Mouse (Mus musculus): ENCODE measurements around the gene Adamts13. TPM values are rescaled to one million over a fixed set of nuclear protein-coding genes. Genes with fewer than 3 reads are reported as not detected.

The Adamts13 gene
- total and polyA plus RNA-seq, 3 experiments, result 0.13 to 0.17 TPM; not detected in 1

DNA sequence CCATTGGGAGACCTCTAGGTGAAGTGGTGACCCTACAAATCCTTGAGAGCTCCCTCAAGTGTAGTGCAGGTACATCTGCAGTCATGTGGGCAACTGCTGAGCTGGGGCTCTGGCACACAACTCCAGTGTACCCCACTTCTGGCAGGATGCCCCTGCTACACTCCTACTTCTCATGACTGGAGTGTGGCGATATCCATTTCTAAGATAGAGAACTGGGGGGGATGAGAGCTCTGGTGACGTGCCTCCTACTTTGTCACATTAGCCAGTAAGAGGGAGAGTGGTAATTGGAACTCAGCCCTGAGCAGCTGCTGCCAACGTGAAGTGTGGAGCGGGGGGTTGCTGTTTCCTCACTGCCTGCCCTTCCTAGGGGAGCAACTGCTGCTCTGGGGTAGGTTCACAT is 33.0 kb downstream of the Adamts13 start:
- dilution Hi-C loops (cut with MboI; ENCODE audit: extremely low pct_ligation_motif_present, extremely low pct_unique_long_range_greater_than_20kb, low sequenced_read_pairs), result no loop called here
- in situ Hi-C loops (cut with MboI; ENCODE audit: low pct_ligation_motif_present, low pct_unique_long_range_greater_than_20kb, low sequenced_read_pairs), result loop anchor here (5.0 kb wide), 1 partner anchor 34 kb away; the partner anchor contains the start of gene Adamts13
- no peak for TF ChIP-seq POLR2AphosphoS2 (IDR thresholded peaks at IDR 0.05; ENCODE audit: low read depth, low read length)
- TF ChIP-seq ZC3H11A (IDR thresholded peaks at IDR 0.05; ENCODE audit: low read depth, low read length), result no peak
- no peak for TF ChIP-seq HCFC1 (IDR thresholded peaks at IDR 0.05; ENCODE audit: low read depth, low read length)
- no peak for TF ChIP-seq CTCF (conservative IDR thresholded peaks at IDR 0.05 in 1 of 2, IDR thresholded peaks at IDR 0.05 in 1 of 2; ENCODE audit: low read depth in 2 of 2, low read length in 2 of 2)
- TF ChIP-seq KAT2A (IDR thresholded peaks at IDR 0.05; ENCODE audit: insufficient replicate concordance, low read length), result no peak
- TF ChIP-seq IRF4 (IDR thresholded peaks at IDR 0.05; ENCODE audit: low read depth, low read length), result no peak
- TF ChIP-seq MAZ (IDR thresholded peaks at IDR 0.05; ENCODE audit: low read depth, low read length), result no peak
- no peak for TF ChIP-seq USF2 (conservative IDR thresholded peaks at IDR 0.05; ENCODE audit: low read depth, low read length)
- no peak for DNase-seq (ENCODE audit: extremely low read depth)
- H3K36me3 ChIP-seq (replicated peaks in 1 of 2; ENCODE audit: control insufficient read depth in 1 of 2, insufficient read depth in 1 of 2, low read length in 1 of 2), result no peaks in the 10 kb centered on the region
- H3K79me2 ChIP-seq (replicated peaks; ENCODE audit: control insufficient read depth, extremely low read depth, insufficient read depth, poor library complexity, severe bottlenecking), result peaks cover 8% of the 10 kb centered on the region
- H3K4me3 ChIP-seq (replicated peaks in 1 of 3; ENCODE audit: low read depth in 2 of 3, low read length in 2 of 3, poor library complexity in 1 of 3), result no peak overlapping the region
- peaks cover 2% of the 10 kb centered on the region for H3K9me3 ChIP-seq (replicated peaks; ENCODE audit: low read length)
- peaks cover 19% of the 10 kb centered on the region for H3K27me3 ChIP-seq (replicated peaks)
- no peak overlapping the region for H3K9ac ChIP-seq (ENCODE audit: insufficient read depth, low read depth)
- H3K27ac ChIP-seq (ENCODE audit: insufficient read depth, low read depth), result no peak overlapping the region
- H3K4me2 ChIP-seq (ENCODE audit: insufficient read depth, low read depth, poor library complexity, severe bottlenecking), result no peak overlapping the region
- H3K4me1 ChIP-seq (ENCODE audit: control insufficient read depth in 1 of 2, insufficient read depth in 2 of 2), result peaks cover 10 to 17% of the 10 kb centered on the region in 2 experiments

DNA sequence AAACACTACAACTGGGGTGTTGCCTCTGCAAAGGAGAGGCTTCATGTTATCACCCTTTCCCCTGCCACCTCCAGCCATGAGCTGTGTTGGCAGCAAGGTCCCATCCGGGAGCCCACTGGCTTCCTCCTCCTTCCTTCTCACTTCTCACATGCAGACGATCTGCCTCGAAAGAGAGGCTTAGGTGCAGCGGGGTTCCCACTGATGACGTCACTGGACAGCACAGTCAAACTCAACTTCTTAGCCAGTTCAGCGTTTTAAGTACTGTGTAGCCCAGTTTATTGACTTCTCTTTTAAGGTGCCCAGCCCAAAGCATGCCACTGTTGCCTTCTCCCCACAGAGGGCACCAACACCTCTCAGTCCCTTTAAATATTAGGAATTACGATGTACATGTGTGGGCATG is 34.5 kb downstream of the Adamts13 start:
- Histone ChIP-seq H3K9me3 (replicated peaks; ENCODE audit: low read length) (peaks cover 2% of the 10 kb centered on the region), H3K27me3 (replicated peaks) (peaks cover 19% of the 10 kb centered on the region), H3K79me2 (replicated peaks; ENCODE audit: control insufficient read depth, extremely low read depth, insufficient read depth, poor library complexity, severe bottlenecking) (peaks cover 8% of the 10 kb centered on the region), H3K27ac (ENCODE audit: insufficient read depth, low read depth) (no peak overlapping the region), H3K4me2 (ENCODE audit: insufficient read depth, low read depth, poor library complexity, severe bottlenecking) (no peak overlapping the region), H3K4me3 (replicated peaks in 1 of 3; ENCODE audit: low read depth in 2 of 3, low read length in 2 of 3, poor library complexity in 1 of 3) (no peak overlapping the region), H3K9ac (ENCODE audit: insufficient read depth, low read depth) (no peak overlapping the region), H3K4me1 (ENCODE audit: control insufficient read depth in 1 of 2, insufficient read depth in 2 of 2) (peaks cover 12 to 27% of the 10 kb centered on the region in 2 experiments), H3K36me3 (replicated peaks in 1 of 2; ENCODE audit: control insufficient read depth in 1 of 2, insufficient read depth in 1 of 2, low read length in 1 of 2) (peaks cover 0 to 7% of the 10 kb centered on the region in 2 experiments)
- dilution Hi-C loops (cut with MboI; ENCODE audit: extremely low pct_ligation_motif_present, extremely low pct_unique_long_range_greater_than_20kb, low sequenced_read_pairs) (no loop called here), in situ Hi-C loops (cut with MboI; ENCODE audit: low pct_ligation_motif_present, low pct_unique_long_range_greater_than_20kb, low sequenced_read_pairs) (loop anchor here (5.0 kb wide), 1 partner anchor 35 kb away; the partner anchor contains the start of gene Adamts13)
- no peak for TF ChIP-seq GABPA (IDR thresholded peaks at IDR 0.05; ENCODE audit: insufficient replicate concordance, low read depth, low read length)
- TF ChIP-seq IRF4 (IDR thresholded peaks at IDR 0.05; ENCODE audit: low read depth, low read length), result no peak
- no peak for TF ChIP-seq ETS1 (conservative IDR thresholded peaks at IDR 0.05; ENCODE audit: low read depth, low read length)
- no peak for TF ChIP-seq CHD2 (IDR thresholded peaks at IDR 0.05; ENCODE audit: low read length)
- DNase-seq (ENCODE audit: extremely low read depth), result no peak

DNA sequence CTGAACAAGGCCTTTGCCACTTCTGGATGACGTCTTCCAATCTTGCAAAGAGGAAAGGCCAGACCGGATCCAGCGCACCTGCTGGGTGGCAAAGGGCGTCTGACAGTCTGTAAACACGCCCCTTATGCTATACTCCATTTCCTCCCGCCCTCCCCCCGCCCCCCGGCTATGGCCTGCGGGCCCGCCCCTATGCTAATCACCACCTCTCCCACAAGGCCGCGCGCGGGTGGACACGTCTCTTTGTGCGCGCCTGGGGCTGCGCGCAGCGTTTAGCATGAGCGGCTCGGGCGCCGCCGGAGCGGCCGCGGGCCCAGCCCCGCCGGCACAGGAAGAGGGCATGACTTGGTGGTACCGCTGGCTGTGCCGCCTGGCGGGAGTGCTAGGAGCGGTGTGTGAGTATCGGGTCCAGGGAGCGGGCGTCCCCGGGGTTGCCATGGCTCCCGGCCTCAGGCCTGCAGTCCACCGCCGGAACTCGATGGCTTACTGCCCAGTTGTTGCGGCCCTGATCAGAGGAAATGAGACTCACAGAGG is 36.6 kb downstream of the Adamts13 start, which contains the start of gene Cacfd1:
Cacfd1 (plus strand) TSS at position 213 of the 531 bp plus-strand sequence.
- no peaks in the 10 kb centered on the region for H3K9me3 ChIP-seq (replicated peaks; ENCODE audit: low read length)
- no peak within 1 kb of the TSS for H3K27ac ChIP-seq (ENCODE audit: insufficient read depth, low read depth)
- H3K4me1 ChIP-seq (ENCODE audit: control insufficient read depth in 1 of 2, insufficient read depth in 2 of 2), result peaks cover 12 to 27% of the 10 kb centered on the region in 2 experiments
- H3K79me2 ChIP-seq (replicated peaks; ENCODE audit: control insufficient read depth, extremely low read depth, insufficient read depth, poor library complexity, severe bottlenecking), result peaks cover 8% of the 10 kb centered on the region
- DNase-seq (ENCODE audit: extremely low read depth), result peak; percentile 91
- peak within 1 kb of the TSS; percentile 68 for H3K4me2 ChIP-seq (ENCODE audit: insufficient read depth, low read depth, poor library complexity, severe bottlenecking)
- peaks cover 12 to 23% of the 10 kb centered on the region in 2 experiments for H3K36me3 ChIP-seq (replicated peaks in 1 of 2; ENCODE audit: control insufficient read depth in 1 of 2, insufficient read depth in 1 of 2, low read length in 1 of 2)
- H3K4me3 ChIP-seq (replicated peaks in 1 of 3; ENCODE audit: low read depth in 2 of 3, low read length in 2 of 3, poor library complexity in 1 of 3), result peak within 1 kb of the TSS; percentile 79 to 90 (median 87)
- H3K9ac ChIP-seq (ENCODE audit: insufficient read depth, low read depth), result peak within 1 kb of the TSS; percentile 57
- peaks cover 19% of the 10 kb centered on the region for H3K27me3 ChIP-seq (replicated peaks)
- in situ Hi-C loops (cut with MboI; ENCODE audit: low pct_ligation_motif_present, low pct_unique_long_range_greater_than_20kb, low sequenced_read_pairs) (loop anchor here (5.0 kb wide), 1 partner anchor 37 kb away; the partner anchor contains the start of gene Adamts13), dilution Hi-C loops (cut with MboI; ENCODE audit: extremely low pct_ligation_motif_present, extremely low pct_unique_long_range_greater_than_20kb, low sequenced_read_pairs) (no loop called here)
- TF ChIP-seq POLR2AphosphoS2 (IDR thresholded peaks at IDR 0.05; ENCODE audit: low read depth, low read length) (no peak), CTCF (conservative IDR thresholded peaks at IDR 0.05 in 1 of 2, IDR thresholded peaks at IDR 0.05 in 1 of 2; ENCODE audit: low read depth in 2 of 2, low read length in 2 of 2) (no peak), ZC3H11A (IDR thresholded peaks at IDR 0.05; ENCODE audit: low read depth, low read length) (no peak), ELF1 (IDR thresholded peaks at IDR 0.05; ENCODE audit: low read depth, low read length) (peak; percentile 36), MEF2A (IDR thresholded peaks at IDR 0.05; ENCODE audit: borderline replicate concordance, low read depth, low read length) (no peak), BHLHE40 (IDR thresholded peaks at IDR 0.05; ENCODE audit: low read depth, low read length) (peak; percentile 11; the same call in 1 of the 2 replicates), CHD1 (IDR thresholded peaks at IDR 0.05; ENCODE audit: low read depth, low read length) (no peak), ZKSCAN1 (IDR thresholded peaks at IDR 0.05; ENCODE audit: borderline replicate concordance, low read depth, low read length) (no peak), ETS1 (conservative IDR thresholded peaks at IDR 0.05; ENCODE audit: low read depth, low read length) (no peak), MAFK (IDR thresholded peaks at IDR 0.05; ENCODE audit: insufficient replicate concordance, low read length) (no peak), TCF12 (IDR thresholded peaks at IDR 0.05; ENCODE audit: low read depth, low read length) (no peak), PAX5 (IDR thresholded peaks at IDR 0.05; ENCODE audit: low read length) (no peak), IRF4 (IDR thresholded peaks at IDR 0.05; ENCODE audit: low read depth, low read length) (peak; percentile 6; the same call in 1 of the 2 replicates), SIN3A (IDR thresholded peaks at IDR 0.05; ENCODE audit: low read length) (peak; percentile 87), JUN (IDR thresholded peaks at IDR 0.05; ENCODE audit: insufficient read depth, low read depth, low read length) (no peak), MAZ (IDR thresholded peaks at IDR 0.05; ENCODE audit: low read depth, low read length) (peak; percentile 27; the same call in 1 of the 2 replicates), SMC3 (IDR thresholded peaks at IDR 0.05; ENCODE audit: low read depth, low read length) (no peak), MYC (IDR thresholded peaks at IDR 0.05; ENCODE audit: low read depth, low read length) (no peak)

Measured in CH12.LX (cell line).